Mouse (Mus musculus): ENCODE results near the gene Eif4ebp2. TPM values are rescaled to one million over a fixed set of nuclear protein-coding genes. Genes with fewer than 3 reads are reported as not detected.

The Eif4ebp2 gene
- polyA plus RNA-seq, 1 experiment from 2014 or later: 47.4 TPM

- H3K27me3 ChIP-seq: peaks cover 4% of the 10 kb centered on the region
- DNase-seq (ENCODE audit: low read depth, low spot score) (no peak), ATAC-seq (no peak)
- CTCF ChIA-PET: interaction anchor here (1.1 to 1.4 kb wide), 2 partner anchors 11 to 210 kb away, joined by 3 to 5 read pairs; no protein-coding TSS in a partner anchor
- in situ Hi-C loops (cut with MboI; ENCODE audit: low pct_unique_long_range_greater_than_20kb): no loop called here
- no peak for TF ChIP-seq CTCF (IDR thresholded peaks at IDR 0.05)
- POLR2A ChIA-PET: no interaction called here
These were observed 42.3 kb downstream of the Eif4ebp2 start for GRCm38 (mm10) chr10:61410193-61410592.

- in situ Hi-C loops (cut with MboI; ENCODE audit: low pct_unique_long_range_greater_than_20kb): loop anchor here (5.0 kb wide), 1 partner anchor 212 kb away; no protein-coding TSS in a partner anchor
- CTCF ChIA-PET: no interaction called here
These were observed 42.7 kb downstream of the Eif4ebp2 start for GRCm38 (mm10) chr10:61409776-61410175.

GRCm38 (mm10) chr10:61405958-61406357 is 46.5 kb downstream of the Eif4ebp2 start:
- no peak for DNase-seq (ENCODE audit: low read depth, low spot score)
- no peaks in the 10 kb centered on the region for H3K27me3 ChIP-seq
- ChIA-PET CTCF (interaction anchor here (1.4 kb wide), 1 partner anchor 16 kb away, joined by 3 read pairs; no protein-coding TSS in a partner anchor), POLR2A (no interaction called here)
- TF ChIP-seq CTCF (IDR thresholded peaks at IDR 0.05): no peak
- in situ Hi-C loops (cut with MboI; ENCODE audit: low pct_unique_long_range_greater_than_20kb): loop anchor here (5.0 kb wide), 1 partner anchor 209 kb away; no protein-coding TSS in a partner anchor
- no peak for ATAC-seq

More at GRCm38 (mm10) chr10:61409776-61410175, 42.7 kb downstream of the Eif4ebp2 start:
- DNase-seq (ENCODE audit: low read depth, low spot score): no peak
- no peak for TF ChIP-seq CTCF (IDR thresholded peaks at IDR 0.05)
- H3K27me3 ChIP-seq: peaks cover 4% of the 10 kb centered on the region
- POLR2A ChIA-PET: no interaction called here
- no peak for ATAC-seq

- ATAC-seq: no peak
- no peak for TF ChIP-seq CTCF (IDR thresholded peaks at IDR 0.05)
- ChIA-PET POLR2A (no interaction called here), CTCF (interaction anchor here (0.6 to 1.3 kb wide), 5 partner anchors 59 to 203 kb away, joined by 3 to 4 read pairs (median 3); no protein-coding TSS in a partner anchor)
- no peak for DNase-seq (ENCODE audit: low read depth, low spot score)
- in situ Hi-C loops (cut with MboI; ENCODE audit: low pct_unique_long_range_greater_than_20kb): no loop called here
- H3K27me3 ChIP-seq: no peaks in the 10 kb centered on the region
These were observed 49.5 kb downstream of the Eif4ebp2 start for GRCm38 (mm10) chr10:61402911-61403310.

GRCm38 (mm10) chr10:61402480-61402879 is 50.0 kb downstream of the Eif4ebp2 start:
- CTCF ChIA-PET: interaction anchor here (0.8 to 1.5 kb wide), 5 partner anchors 58 to 203 kb away, joined by 3 to 7 read pairs (median 3); no protein-coding TSS in a partner anchor
- in situ Hi-C loops (cut with MboI; ENCODE audit: low pct_unique_long_range_greater_than_20kb): no loop called here
- no peaks in the 10 kb centered on the region for H3K27me3 ChIP-seq
- ATAC-seq (no peak), DNase-seq (ENCODE audit: low read depth, low spot score) (no peak)
- peak; percentile 49 for TF ChIP-seq CTCF (IDR thresholded peaks at IDR 0.05)
- POLR2A ChIA-PET: no interaction called here

- in situ Hi-C loops (cut with MboI; ENCODE audit: low pct_unique_long_range_greater_than_20kb): no loop called here
- no peak for TF ChIP-seq CTCF (IDR thresholded peaks at IDR 0.05)
- CTCF ChIA-PET: interaction anchor here (0.9 to 2.4 kb wide), 6 partner anchors 15 to 201 kb away, joined by 4 to 16 read pairs (median 8); no protein-coding TSS in a partner anchor
- ATAC-seq: no peak
- DNase-seq (ENCODE audit: low read depth, low spot score): no peak
- no peaks in the 10 kb centered on the region for H3K27me3 ChIP-seq
- POLR2A ChIA-PET: no interaction called here
These were observed 52.1 kb downstream of the Eif4ebp2 start for GRCm38 (mm10) chr10:61400407-61400806.

- ChIA-PET CTCF (interaction anchor here (0.8 to 2.4 kb wide), 18 partner anchors 8 to 215 kb away, joined by 3 to 16 read pairs (median 3); no protein-coding TSS in a partner anchor), POLR2A (interaction anchor here (1.0 to 1.2 kb wide), 2 partner anchors 58 to 59 kb away, joined by 3 to 4 read pairs; no protein-coding TSS in a partner anchor)
- peak; percentile 93 for TF ChIP-seq CTCF (IDR thresholded peaks at IDR 0.05)
- peak; percentile 57 for ATAC-seq
- no peaks in the 10 kb centered on the region for H3K27me3 ChIP-seq
- DNase-seq (ENCODE audit: low read depth, low spot score): no peak
- in situ Hi-C loops (cut with MboI; ENCODE audit: low pct_unique_long_range_greater_than_20kb): loop anchor here (5.0 kb wide), 1 partner anchor 57 kb away; no protein-coding TSS in a partner anchor
These were observed 53.2 kb downstream of the Eif4ebp2 start for GRCm38 (mm10) chr10:61399156-61399734.

- DNase-seq (ENCODE audit: low read depth, low spot score): no peak
- H3K27me3 ChIP-seq: no peaks in the 10 kb centered on the region
- CTCF ChIA-PET: interaction anchor here (1.0 to 2.4 kb wide), 3 partner anchors 55 to 198 kb away, joined by 3 to 11 read pairs (median 4); no protein-coding TSS in a partner anchor
- in situ Hi-C loops (cut with MboI; ENCODE audit: low pct_unique_long_range_greater_than_20kb): loop anchor here (5.0 kb wide), 1 partner anchor 56 kb away; no protein-coding TSS in a partner anchor
- no peak for ATAC-seq
- POLR2A ChIA-PET: interaction anchor here (1.0 kb wide), 1 partner anchor 18 kb away, joined by 3 read pairs; no protein-coding TSS in a partner anchor
- TF ChIP-seq CTCF (IDR thresholded peaks at IDR 0.05): no peak
These were observed 54.3 kb downstream of the Eif4ebp2 start for GRCm38 (mm10) chr10:61398125-61398524.

GRCm38 (mm10) chr10:61394476-61395136 is 57.9 kb downstream of the Eif4ebp2 start:
- CTCF ChIA-PET: interaction anchor here (1.4 to 1.9 kb wide), 2 partner anchors 50 to 54 kb away, joined by 5 to 7 read pairs; no protein-coding TSS in a partner anchor

GRCm38 (mm10) chr10:61392584-61392983 is 59.9 kb downstream of the Eif4ebp2 start:
- TF ChIP-seq CTCF (IDR thresholded peaks at IDR 0.05): no peak
- CTCF ChIA-PET: no interaction called here
- POLR2A ChIA-PET: interaction anchor here (1.4 kb wide), 1 partner anchor 10 kb away, joined by 3 read pairs; no protein-coding TSS in a partner anchor
- H3K27me3 ChIP-seq: peaks cover 4% of the 10 kb centered on the region
- in situ Hi-C loops (cut with MboI; ENCODE audit: low pct_unique_long_range_greater_than_20kb): no loop called here
- no peak for ATAC-seq
- no peak for DNase-seq (ENCODE audit: low read depth, low spot score)

More at GRCm38 (mm10) chr10:61394476-61395136, 57.9 kb downstream of the Eif4ebp2 start:
- DNase-seq (ENCODE audit: low read depth, low spot score) (no peak), ATAC-seq (no peak)
- H3K27me3 ChIP-seq: peaks cover 4% of the 10 kb centered on the region
- no peak for TF ChIP-seq CTCF (IDR thresholded peaks at IDR 0.05)
- in situ Hi-C loops (cut with MboI; ENCODE audit: low pct_unique_long_range_greater_than_20kb): loop anchor here (5.0 kb wide), 1 partner anchor 52 kb away; no protein-coding TSS in a partner anchor
- POLR2A ChIA-PET: no interaction called here

Data from Patski (cell line).